Mouse (Mus musculus): ENCODE measurements at regions not wholly inside any gene's neighbourhood (a gene's known extent, or its start where the extent isn't known, plus 50 kb on each side); places are given as distances from the start of the nearest gene placed in this dataset.
"Not testable (repeated sequence)": the region's sequence is repeated elsewhere in the genome, so short reads cannot be mapped to it uniquely, and the experiment has no call there.

DNA sequence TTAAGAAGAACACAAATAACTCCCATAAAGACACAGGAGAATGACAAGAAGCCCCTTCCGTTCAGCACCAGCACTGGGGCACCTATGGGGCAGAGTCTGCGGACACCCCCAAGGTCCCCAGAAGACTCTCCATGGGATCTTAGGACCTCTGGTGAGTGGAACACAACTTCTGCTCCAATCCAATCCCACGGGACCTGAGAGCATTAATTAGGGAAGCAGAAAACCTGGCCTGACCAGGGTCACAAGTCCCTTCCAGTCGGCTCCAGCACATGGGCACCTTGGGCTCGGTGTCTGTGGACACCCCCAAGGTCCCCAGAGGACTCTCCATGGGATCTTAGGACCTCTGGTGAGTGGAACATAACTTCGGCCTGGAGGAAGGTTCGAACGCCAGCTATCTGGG lies 59.0 kb upstream of the Btbd35f25 start:
- not testable (repeated sequence) for ATAC-seq (ENCODE audit: insufficient read depth, low FRiP score, low TSS enrichment); H3K4me3 ChIP-seq (ENCODE audit: low read depth, low read length)
- H3K9me3 ChIP-seq (ENCODE audit: control insufficient read depth, low read length) = peaks cover 50% of the 10 kb centered on the region

DNA sequence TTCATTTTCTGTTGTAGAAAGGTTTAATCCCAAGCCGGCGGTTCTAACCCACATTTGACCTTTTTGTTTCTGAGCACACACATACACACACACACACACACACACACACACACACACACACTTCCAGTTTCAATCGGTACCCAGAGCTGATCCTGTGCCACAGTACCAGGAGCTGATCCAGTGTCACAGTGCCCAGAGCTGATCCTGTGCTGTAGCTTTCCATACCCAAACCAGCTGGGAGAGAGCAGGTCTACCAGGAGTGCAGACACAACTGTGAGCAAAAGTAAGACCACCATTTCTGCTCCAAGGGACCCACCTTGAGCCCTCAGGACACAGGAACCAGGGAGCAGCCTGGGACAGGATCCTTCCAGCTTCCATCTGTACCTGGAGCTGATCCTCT lies 58.3 kb upstream of the Btbd35f25 start:
- WGBS = 98% methylated on average over 3 of the region's 3 CpGs
- ATAC-seq (ENCODE audit: insufficient read depth, low FRiP score, low TSS enrichment) = no peak
- Histone ChIP-seq H3K4me1 (ENCODE audit: control insufficient read depth, insufficient read depth, low read length) (no peaks in the 10 kb centered on the region), H3K4me2 (ENCODE audit: low read depth) (no peak overlapping the region), H3K27ac (ENCODE audit: low read depth, low read length) (no peak overlapping the region), H3K4me3 (ENCODE audit: low read depth, low read length) (no peak overlapping the region), H3K36me3 (ENCODE audit: control insufficient read depth, insufficient read depth, low read length) (no peaks in the 10 kb centered on the region), H3K9me3 (ENCODE audit: control insufficient read depth, low read length) (peaks cover 51% of the 10 kb centered on the region), H3K27me3 (ENCODE audit: control insufficient read depth, insufficient read depth, low read length) (no peaks in the 10 kb centered on the region), H3K9ac (ENCODE audit: low read length) (no peak overlapping the region)
- no peak for DNase-seq (ENCODE audit: low spot score)

More for the DNA sequence above, 59.0 kb upstream of the Btbd35f25 start:
- H3K36me3 ChIP-seq (ENCODE audit: control insufficient read depth, insufficient read depth, low read length); H3K4me2 ChIP-seq (ENCODE audit: low read depth); H3K27me3 ChIP-seq (ENCODE audit: control insufficient read depth, insufficient read depth, low read length); H3K9ac ChIP-seq (ENCODE audit: low read length); H3K27ac ChIP-seq (ENCODE audit: low read depth, low read length); DNase-seq (ENCODE audit: low spot score); H3K4me1 ChIP-seq (ENCODE audit: control insufficient read depth, insufficient read depth, low read length): not testable (repeated sequence)
- 89% methylated on average over 8 of the region's 8 CpGs for WGBS

Data from neural tube, embryonic 11.5 days (tissue).